Mouse (Mus musculus) brain, embryonic 18.5 days (tissue): ENCODE data around the gene Dazap2.

ENCODE experiments used
- DNase-seq: peaks from one replicate; pipeline ENCODE4 v3.0.0-alpha.2; 2012; ENCODE audit warnings: low read depth, low spot score

The Dazap2 gene

DNA sequence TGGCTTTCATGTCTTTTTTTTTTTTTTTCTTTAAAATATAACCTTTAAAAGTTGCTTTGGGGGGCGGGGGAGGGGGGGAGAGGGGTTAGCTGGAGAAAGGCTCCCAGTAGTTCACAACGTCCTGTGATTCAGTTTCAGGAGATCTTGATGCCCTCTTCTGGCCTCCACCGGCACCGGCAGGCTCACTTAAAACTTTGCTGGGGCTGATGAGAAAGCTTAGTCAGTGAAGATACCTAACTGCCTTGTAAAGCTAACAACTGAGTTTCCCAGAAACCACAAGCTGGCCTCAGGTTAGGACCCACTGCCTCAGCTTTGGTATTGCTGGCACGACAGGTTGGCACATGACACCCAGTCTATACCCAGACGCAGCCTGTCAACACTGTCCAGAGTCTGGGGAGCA is 22.5 kb downstream of the Dazap2 start:
- no peak for DNase-seq

DNA sequence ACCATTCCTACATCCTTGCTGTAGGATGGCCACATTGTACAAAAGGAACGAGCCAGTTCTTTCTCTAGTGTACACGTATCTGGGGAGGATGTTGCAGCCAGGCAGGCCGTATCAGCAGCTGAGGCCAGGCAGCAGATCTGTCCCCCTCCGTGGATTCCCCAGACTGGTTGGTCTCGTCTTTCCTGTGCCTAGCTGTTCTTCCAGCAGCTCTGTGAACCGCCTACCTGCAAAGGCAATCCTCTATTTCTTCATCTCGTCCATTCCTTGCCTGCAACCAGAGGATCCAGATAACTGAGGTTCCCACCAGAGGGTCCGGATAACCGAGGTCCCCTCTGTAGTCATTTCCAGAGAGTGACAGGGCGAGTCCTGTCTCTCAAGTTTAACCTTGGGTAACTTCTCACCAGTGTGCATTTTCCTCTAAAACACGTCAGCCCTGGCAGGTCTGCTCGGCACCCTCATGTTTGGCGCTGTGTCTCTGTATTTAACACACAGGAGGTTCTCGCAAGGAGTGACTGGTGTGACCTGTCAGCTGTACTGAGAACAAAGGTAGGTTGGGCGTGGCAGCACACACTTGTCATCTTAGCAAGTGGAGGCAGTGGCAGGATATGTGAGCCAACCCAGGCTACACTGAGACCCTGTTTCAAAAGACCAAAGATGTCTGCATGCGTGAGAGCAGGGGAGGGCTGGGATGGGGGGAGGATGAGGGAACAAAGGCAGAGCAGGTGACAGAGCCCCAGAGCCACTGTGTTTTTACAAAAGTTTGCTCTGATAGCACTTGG is 25.0 kb downstream of the Dazap2 start:
- DNase-seq: no peak

- no peak for DNase-seq
Measured at GRCm38 (mm10) chr15:100641226-100641810, 26.2 kb downstream of the Dazap2 start.

DNA sequence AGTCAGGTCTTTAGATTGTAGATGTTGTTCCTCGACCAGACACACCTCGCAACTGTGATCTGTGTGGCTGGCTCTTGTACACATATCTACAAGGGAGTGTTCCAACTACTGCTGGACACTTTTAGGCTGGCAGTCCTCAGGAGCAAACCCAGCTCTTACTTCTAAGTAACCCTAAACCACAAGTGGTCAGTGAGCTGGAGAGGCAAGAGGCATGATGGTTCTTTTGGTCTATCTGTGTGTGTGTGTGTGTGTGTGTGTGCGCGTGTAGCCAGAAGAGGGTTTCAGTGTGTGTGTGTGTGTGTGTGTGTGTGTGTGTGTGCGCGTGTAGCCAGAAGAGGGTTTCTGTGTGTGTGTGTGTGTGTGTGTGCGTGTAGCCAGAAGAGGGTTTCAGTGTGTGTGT is 27.3 kb downstream of the Dazap2 start:
- DNase-seq: no peak

GRCm38 (mm10) chr15:100646161-100646560 is 31.0 kb downstream of the Dazap2 start:
- no peak for DNase-seq

DNA sequence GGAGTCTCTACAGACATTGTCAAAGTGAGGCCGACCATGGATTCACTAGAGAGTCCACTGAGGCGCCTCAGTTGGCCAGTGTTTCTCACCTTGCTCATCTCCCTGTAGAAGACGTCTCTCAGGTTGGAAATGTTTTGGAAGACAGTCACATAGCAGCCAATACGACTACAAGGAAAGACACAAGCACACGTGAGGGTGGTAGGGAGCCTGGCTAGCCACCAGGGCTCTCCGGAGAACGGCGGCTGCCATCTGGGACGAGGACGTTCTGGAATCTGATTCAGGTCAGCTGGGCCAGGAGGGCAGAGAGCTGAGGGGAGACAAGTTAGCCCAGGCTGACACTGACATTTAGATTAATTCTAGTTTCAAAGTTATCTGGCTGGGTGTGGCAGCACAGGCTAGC is 35.0 kb downstream of the Dazap2 start:
- no peak for DNase-seq

- DNase-seq: no peak
Measured at GRCm38 (mm10) chr15:100651610-100652009, 36.5 kb downstream of the Dazap2 start.

DNA sequence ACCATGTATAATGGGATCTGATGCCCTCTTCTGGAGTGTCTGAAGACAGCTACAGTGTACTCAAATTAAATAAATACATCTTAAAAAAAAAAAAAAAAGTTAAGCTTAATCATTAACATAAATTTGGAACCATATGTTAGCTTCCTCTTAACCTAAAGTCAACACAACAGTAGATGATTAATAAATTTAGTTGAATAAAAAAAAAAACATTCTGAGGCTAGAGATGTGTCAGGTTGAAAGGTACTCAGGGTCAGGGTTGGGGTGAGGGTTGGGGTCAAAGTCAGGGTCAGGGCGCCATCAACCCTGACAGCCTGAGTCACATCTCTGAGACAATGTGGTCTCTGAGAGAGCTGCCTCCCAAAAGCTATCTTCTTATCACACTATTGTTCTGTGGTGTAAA is 39.1 kb downstream of the Dazap2 start:
- no peak for DNase-seq

GRCm38 (mm10) chr15:100655201-100655600 is 40.1 kb downstream of the Dazap2 start:
- DNase-seq: no peak

- DNase-seq: no peak
Measured at GRCm38 (mm10) chr15:100660306-100660705, 45.2 kb downstream of the Dazap2 start.

- DNase-seq: no peak
Measured at GRCm38 (mm10) chr15:100660805-100661204, 45.7 kb downstream of the Dazap2 start.

GRCm38 (mm10) chr15:100664813-100665274 is 49.7 kb downstream of the Dazap2 start:
- no peak for DNase-seq

DNA sequence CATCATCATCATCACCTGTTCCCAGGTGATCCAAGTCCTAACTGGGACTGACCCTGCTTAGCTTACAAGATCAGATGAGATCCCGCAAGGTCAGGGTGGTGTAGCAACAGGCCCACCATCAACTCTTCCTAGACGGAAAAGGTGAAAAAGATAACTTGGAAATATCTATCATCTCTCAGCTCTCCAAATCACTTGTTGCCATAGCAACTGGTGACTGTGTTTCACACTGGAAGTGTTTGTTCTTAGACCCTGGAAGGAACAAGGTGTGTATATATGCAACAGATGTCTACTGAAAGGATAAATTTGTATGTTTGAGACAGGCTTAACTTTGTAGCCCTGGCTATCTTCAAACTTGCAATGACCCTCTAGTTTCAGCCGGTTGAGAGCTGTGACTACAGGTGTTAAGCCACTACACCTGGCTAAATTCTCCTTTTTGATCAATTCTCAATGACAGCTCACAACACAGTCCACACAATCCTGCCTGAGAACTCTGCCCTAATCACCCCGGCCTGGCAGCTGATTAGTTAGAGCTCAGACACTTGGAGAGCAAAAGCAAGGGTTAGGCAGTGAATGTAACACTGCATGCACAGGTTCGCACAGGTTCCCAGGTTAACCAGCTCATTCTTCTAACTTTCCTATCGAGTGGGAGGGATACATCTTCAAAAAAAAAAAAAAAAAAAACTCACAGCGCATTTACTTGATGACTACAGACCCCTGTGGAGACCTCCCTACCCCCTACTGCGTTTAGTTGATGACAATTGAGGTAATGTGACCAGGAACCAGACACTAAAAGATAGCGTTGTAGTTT is 50.5 kb downstream of the Dazap2 start:
- peak; percentile 6 for DNase-seq

- no peak for DNase-seq
Measured at GRCm38 (mm10) chr15:100666219-100666696, 51.1 kb downstream of the Dazap2 start.

DNA sequence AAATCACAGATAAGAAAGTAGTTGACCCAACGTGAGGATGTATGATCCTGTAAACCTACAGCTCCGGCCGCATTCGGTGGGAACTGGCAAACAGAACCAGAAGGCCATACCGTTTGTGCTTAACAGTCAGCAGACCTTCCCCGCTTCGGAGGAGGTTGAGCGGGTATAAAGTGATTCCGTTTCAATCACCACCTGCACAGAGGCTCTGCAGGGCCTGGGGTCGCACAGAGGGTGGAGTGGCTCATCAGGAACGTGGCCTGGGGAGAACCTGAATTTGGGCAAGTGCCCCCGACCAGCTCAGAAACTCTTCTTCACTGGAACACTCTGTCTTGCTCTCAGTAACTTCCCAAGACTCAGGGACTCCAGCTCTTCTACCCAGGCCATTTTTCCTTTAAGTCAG is 51.7 kb downstream of the Dazap2 start:
- DNase-seq: no peak

DNA sequence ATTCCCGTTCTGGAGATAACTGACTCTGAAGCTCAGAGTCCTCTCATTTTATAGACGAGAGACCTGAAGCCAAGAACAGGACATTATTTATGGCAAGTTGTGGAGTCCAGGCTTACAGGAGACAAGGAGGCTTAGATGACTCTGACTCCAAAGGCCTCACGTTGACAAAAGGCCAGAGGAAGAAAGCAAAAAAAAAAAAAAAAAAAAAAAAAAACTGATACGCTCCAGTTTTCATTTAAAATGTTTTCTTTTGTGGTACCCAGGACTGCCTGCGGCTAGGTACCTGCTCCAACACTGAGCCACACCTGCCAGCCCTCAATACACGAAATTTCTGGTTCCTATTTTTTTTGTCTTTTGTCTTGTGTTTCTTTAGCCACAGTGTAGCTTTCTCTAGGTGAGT is 52.3 kb downstream of the Dazap2 start:
- DNase-seq: no peak

- DNase-seq: no peak
Measured at GRCm38 (mm10) chr15:100667871-100668545, 52.9 kb downstream of the Dazap2 start.

DNA sequence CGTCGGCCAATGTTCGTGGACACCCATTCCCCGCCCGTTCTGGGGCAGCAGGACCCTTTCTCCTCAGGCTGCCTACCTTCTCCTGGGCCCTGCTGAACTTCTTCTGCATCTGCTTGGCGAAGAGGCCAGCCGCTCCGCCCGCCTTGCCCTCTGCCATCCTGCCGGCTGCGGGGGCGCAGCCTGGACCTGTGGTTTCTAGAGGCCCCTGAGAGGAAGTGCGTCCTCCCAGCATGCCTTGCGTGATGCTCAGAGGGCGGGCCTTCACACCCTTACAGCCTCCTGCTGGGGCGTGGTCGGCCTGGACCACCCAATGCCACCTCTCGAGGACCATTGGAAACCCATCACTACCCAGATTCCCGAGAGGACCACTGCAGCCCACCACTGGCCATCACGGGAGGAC is 54.2 kb downstream of the Dazap2 start, which contains the start of gene Bin2:
TSS of gene Bin2 (minus strand) at position 217 of the 400 bp plus-strand sequence.
- DNase-seq: no peak

GRCm38 (mm10) chr15:100670004-100670403 is 54.9 kb downstream of the Dazap2 start:
- DNase-seq: no peak
